Mouse (Mus musculus) embryo, embryonic 10.5 days (tissue): ENCODE data around the gene Prkch.

Experiments used
- DNase-seq: peaks from one replicate; pipeline ENCODE4 v3.0.0-alpha.2; 2015; ENCODE audit warnings: low spot score

Gene Prkch

DNA sequence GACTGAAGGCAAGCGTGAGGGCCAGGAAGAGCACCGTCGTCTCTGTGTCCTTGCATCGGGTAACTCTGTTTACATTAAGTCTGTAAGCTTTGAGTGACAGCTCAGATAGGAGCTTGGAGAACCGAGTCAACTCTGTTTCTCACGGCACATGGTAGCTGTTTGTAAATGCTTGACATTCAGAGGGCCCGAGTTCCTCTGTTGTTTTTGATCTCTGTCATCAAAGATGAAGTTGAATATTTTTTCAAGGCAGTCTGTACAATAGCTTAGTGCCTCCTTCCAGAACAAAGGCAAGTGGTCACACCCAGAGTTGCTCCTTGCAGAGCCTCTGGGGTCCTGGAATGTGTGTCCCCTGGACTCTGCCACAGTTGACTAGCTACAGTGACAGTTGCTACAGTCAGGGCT is 94.8 kb downstream of the Prkch start:
- peak; percentile 31 for DNase-seq

DNA sequence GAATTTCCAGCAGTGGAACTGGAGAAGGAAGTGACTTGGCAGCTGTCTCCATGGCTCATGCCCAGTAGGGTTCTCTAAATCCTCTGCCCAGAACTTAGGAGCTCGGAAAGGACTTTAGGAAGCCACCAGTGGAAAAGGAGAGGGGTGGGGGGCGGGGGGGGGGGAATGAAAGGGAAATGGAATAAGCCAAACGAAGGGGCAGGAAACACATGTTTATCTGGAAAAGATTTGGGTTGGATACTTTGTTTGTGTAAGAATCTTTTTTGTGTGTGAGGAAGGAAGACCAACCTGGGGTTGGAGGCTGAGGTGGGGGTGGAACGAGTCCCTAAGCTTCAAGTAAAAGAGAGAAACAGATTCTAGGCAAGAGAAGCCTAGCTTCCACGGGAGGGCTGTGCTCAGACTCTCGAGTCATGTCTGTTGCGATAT is 98.3 kb downstream of the Prkch start:
- DNase-seq, result no peak

DNA sequence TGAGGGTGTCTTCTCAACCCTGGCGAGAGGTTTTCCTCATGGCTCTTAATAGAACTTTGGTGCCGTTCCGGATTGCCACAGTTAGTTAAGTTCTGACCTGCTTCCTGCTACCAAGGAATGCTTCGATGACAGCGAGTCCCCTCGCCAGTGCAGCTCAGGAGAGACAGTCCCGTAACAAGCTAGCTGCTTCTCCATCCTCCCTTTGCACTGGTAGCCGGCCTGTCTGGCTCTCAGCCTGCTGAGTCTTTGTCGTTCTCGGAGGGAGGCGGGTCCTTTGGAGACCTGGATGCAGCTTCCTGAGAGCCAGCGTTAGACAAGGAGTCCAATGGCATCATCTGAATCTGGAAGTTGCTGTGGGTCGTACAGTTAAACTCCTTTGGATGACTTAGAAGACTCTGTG is 101.3 kb downstream of the Prkch start:
- no peak for DNase-seq

- no peak for DNase-seq
Observed at GRCm38 (mm10) chr12:73686456-73686855, 101.9 kb downstream of the Prkch start.

DNA sequence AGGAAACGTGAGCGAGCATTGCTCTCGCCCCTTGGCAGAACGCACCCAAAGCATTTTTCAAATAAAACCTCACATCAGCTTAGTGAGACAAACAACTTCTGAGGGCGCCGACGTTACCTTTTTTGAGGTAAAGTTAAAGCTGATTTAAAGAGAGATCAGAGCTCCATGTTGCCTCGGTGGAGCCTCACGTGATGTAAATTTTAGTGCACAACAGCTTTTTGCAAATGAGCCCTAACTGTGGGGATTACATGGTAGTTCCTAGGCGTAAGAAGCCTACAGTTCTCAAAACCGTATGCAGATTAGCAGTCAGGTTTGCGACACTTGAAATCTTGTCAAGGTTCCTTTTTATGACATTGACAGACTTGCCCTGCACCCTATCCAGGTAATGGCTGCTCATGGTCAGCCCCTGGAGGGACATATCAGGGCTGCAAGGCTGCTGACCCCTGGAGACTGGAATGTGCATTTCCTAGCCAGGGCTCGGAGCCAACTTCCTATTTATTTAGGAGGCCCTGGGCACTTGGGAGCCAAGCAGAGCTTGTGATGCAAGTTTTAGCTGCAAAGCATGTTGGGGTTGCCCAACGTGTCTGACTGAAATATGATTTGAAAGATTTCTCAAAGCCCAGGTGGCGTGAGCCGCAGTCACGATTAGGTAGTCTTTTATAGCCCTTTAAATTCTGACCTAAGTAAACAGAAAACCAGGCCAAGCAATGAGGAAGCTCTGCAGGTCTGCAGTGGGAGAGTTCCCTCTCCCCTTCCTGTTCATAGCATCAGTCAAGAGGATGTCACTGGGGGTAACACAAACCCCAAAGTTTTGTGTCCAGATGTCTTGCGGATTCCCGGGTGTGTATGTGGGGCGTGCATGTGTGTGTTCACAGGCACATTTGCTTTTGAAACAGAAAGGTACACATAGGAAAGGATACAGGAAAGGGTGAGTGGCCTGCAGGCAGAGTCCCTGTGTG is 102.8 kb downstream of the Prkch start:
- peak; percentile 64 for DNase-seq

GRCm38 (mm10) chr12:73692321-73692720 is 107.7 kb downstream of the Prkch start:
- no peak for DNase-seq

DNA sequence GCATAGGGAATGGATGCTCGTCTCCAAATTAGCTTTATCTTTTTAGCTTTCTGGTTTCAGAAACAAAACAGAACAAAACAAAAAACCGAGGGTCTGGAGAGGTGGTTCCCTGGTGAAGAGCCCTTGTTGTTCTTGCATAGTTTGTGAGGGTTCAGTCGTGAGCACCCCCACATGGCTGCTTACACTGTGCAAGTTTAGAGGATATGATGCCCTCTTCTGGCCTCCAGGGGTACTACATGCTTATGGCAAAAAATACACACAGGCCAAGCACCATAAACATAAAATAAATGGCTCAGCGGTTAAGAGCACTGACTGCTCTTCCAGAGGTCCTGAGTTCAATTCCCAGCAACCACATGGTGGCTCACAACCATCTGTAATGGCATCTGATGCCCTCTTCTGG is 108.8 kb downstream of the Prkch start:
- peak; percentile 90 for DNase-seq

- no peak for DNase-seq
Observed at GRCm38 (mm10) chr12:73694690-73695089, 110.1 kb downstream of the Prkch start.

GRCm38 (mm10) chr12:73695110-73695509 is 110.5 kb downstream of the Prkch start:
- DNase-seq, result no peak

- DNase-seq, result no peak
Observed at GRCm38 (mm10) chr12:73696084-73696483, 111.5 kb downstream of the Prkch start.

DNA sequence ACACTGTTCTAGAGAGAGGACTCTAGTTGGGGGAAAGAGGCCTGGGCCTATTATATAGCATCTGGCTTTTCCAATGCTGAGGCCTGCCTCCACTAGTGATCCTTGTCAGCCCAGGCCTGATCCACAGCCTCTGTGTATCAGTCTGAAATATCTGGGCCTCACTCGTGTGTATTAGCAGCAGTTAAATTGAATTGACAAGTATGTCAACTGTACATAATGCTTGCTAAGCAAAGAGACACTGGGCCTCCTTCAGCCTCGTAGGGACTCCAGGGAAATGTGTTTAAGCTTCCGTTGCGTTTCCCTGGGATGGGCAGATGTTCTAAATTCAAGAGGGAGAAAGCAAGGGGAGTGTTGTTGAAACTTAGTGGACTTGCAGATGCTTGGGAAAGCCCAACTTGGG is 112.3 kb downstream of the Prkch start:
- DNase-seq, result no peak

DNA sequence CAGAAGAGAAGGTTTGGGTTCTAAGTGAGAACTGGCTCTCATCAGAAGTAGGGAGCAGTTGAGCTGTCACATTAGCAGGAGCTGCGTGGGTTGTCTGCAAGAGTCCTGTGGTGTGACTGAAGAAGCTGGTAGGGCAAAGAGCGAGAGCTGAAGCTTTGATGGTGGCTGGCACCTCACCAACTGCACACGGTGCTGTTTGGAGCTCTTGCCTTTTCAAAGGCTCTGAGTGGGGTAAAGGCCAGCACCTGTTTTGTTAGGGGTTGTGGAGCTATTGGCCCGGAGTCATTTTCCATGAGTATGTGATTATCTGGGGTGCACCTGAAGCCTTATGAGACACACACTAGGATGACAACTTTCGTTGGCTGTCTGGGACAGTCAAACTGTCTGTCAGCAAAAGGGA is 113.8 kb downstream of the Prkch start:
- DNase-seq, result no peak

DNA sequence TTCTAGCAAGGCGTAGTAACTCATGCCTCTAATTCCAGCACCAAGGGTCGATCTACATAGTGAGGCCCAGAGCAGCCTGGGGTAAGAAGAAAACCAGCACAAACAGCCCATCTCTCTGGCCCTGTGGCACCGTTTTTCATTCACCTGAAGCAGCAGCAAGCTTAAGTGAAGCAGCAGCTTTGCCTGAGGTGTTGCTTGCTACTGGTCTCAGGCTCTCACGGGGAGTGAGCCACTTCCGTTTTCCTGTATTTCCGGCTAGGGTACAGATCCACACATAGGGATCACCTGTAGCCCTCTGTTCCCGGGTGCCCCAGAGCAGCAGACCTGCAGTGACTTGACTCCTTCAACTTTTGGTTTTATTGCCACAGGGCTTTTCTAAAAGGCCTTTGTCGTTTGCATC is 114.2 kb downstream of the Prkch start:
- no peak for DNase-seq

DNA sequence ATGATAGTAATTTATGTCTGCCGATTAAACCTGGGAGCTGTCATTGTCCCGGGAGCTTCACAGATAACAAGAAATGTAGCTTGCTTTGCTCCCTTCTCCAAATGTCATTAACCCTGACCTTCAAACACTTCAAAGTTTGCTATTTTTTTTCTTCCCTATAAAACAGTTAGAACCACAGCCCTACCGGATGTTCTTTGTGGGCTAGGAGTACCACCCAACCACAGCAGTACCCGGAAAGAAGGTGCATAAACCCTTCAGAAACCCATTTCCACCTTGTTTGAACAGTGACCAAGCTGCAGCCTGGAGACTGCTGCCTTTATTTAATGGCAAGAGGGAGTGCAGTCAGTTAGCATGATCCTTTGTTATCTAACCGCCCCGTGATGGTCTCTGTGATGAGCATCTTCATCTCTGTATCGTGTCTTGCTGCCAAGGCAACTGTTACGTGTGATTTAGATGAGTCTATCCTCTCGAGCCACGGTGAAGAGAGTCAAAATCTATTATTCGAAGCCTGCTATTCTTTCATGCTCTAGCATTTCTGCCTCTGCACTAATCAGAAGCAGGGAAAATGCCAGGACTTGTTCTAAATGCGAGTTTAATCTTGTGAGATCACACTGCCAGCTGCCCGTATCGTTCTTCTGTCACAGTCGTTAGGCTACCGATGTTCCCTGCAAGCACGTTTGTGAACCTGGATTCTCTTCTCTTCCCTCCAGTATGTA is 115.0 kb downstream of the Prkch start:
- no peak for DNase-seq

GRCm38 (mm10) chr12:73700544-73701069 is 116.0 kb downstream of the Prkch start:
- DNase-seq, result no peak

DNA sequence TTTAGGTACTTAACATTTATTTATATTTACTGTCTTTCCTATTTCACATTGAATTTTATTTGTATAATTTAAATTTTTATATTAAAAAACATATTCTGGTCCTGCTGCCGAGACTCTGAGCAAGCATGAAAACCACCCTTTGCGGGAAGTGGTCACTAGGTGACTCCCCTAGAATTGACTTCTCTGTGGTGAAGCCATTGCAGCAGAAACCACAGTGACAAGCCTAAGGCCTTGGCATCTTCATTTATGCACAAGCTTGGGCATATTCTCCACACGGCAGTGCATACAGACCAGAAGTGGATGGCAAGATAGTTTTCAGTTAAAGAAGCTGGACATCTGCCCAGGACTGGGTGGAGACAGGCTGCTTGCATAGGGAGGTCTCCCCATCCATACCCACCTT is 117.4 kb downstream of the Prkch start:
- no peak for DNase-seq

- no peak for DNase-seq
Observed at GRCm38 (mm10) chr12:73704382-73704781, 119.8 kb downstream of the Prkch start.

- peak; percentile 73 for DNase-seq
Observed at GRCm38 (mm10) chr12:73705097-73705690, 120.6 kb downstream of the Prkch start.

DNA sequence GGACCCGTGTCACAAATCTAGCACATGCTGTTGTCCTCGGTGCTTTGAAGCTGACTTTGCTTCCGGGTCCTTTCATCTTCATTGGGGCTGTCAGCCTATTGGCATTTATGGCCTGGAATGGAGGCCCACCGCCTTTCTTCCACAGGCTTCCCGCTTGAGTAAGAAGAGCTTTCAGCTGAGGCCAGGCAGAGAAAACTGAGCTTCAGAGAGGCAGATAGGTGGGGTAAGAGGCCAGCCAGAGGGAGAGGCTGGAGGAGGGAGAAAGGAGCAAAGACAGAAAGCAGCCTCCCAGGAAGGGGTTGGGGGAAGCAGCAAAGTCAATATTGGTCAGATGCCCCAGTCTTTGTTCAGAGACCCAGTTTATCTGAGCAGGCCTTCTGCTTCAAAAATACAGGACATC is 123.9 kb downstream of the Prkch start:
- peak; percentile 24 for DNase-seq

GRCm38 (mm10) chr12:73708920-73709319 is 124.3 kb downstream of the Prkch start:
- peak; percentile 74 for DNase-seq

- DNase-seq, result no peak
Observed at GRCm38 (mm10) chr12:73710846-73711245, 126.2 kb downstream of the Prkch start.

DNA sequence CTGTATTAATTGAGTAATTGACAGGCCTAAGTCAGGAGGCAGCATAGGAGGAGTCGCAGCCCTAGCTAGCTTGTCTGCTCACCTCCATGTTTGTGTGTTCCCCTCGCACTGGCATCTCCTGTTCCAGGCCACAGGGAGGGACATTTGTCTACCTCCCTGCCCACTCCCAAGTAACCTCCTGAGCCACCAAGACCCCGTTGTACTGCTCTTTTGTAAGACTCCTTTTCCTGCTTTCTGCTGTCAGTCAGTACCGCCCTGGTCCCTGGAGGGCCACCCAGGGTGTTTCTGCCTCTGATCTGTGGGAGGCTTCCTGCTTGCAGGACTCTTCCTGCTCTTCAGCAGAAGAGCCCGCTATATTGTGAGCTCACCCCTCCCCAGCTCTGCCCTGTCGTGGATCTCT is 127.5 kb downstream of the Prkch start:
- DNase-seq, result no peak

DNA sequence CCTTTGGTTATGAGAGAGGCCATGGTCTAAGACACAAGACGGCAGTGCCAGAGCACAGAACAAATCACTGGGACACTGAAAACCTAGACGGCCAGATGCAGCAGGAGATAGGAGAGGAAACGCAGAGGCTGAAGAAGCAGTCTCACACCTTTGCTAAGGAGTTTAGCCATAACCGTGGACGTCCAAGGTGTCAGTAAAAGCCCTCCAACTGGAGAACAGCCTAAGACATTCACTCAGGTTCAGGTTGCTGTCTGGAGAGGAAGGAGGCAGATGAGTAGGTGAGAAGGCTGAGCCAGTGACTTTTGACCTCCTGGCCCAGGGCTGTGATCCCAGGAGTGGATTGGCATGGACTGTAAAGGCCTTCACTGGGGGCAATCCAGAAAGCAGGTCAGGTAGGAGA is 130.0 kb downstream of the Prkch start:
- no peak for DNase-seq
